Mouse (Mus musculus) liver (tissue): Measurements from ENCODE around the gene Cfap299.

Source experiments
- DNase-seq: peaks from one replicate; pipeline ENCODE4 v3.0.0-alpha.2; 2020; ENCODE audit warnings: mixed read lengths

The Cfap299 gene

GRCm38 (mm10) chr5:98834300-98834699 is 505.2 kb downstream of the Cfap299 start:
- no peak for DNase-seq

GRCm38 (mm10) chr5:98842600-98843310 is 513.7 kb downstream of the Cfap299 start:
- DNase-seq = no peak

GRCm38 (mm10) chr5:98844664-98845063 is 515.6 kb downstream of the Cfap299 start:
- no peak for DNase-seq
